Mouse (Mus musculus) T-helper 2 cell (primary cell): ENCODE measurements around the gene Gm44973.

Experiments used
- in situ Hi-C: fragments of 300-600 bp; cut with MboI, MseI; formaldehyde crosslinking; loops from one replicate; pipeline ENCODE4 v1.15.1; 2025; ENCODE audit warnings: high pct_unique_total_duplicates

Gene Gm44973

DNA sequence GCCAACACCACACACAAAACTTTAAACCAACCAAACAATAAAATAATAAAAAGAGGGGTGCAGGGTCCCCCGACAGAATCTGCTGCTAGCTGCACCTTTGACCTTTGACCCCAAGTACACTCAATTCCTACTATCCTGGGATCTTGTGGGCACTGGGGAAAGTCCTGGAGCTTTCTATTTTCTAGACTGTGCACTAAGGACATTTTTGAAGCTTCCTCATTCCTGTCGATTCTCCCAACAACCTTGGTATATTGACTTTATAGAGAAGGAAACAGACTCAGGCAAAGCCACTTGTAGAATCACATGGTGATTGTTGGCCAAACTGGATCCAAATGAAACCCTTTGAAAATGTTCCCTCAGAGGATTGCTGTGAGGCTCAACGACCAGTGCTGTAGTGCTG, 761 bp downstream of the Gm44973 start:
- in situ Hi-C loops, result loop anchor here (5.0 kb wide), 1 partner anchor 36 kb away; the partner anchor contains the start of gene Zfp580

- in situ Hi-C loops, result loop anchor here (5.0 kb wide), 1 partner anchor 35 kb away; the partner anchor contains the start of gene Zfp580
Observed at GRCm38 (mm10) chr7:5016920-5017319, 1.6 kb downstream of the Gm44973 start.

GRCm38 (mm10) chr7:5017352-5017751, 2.1 kb downstream of the Gm44973 start:
- in situ Hi-C loops, result loop anchor here (5.0 kb wide), 1 partner anchor 35 kb away; the partner anchor contains the start of gene Zfp580

DNA sequence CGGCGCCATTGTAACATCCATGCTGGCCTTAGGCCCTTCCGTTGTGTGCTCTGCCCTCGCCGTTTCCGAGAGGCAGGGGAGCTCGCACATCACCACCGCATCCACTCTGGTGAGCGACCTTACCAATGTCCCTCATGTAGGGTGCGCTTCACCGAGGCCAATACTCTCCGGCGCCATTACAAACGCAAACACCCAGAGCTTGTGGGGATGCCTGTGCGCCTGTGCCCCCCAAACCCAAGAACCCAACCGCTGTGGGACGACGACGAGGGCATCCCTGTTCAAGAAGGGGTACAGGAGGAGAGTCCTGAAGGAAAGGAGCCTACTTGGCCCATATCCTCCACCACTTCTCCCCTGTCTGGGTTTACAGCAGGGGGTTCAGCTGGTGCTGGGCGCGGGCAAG, 2.6 kb downstream of the Gm44973 start:
- in situ Hi-C loops, result loop anchor here (5.0 kb wide), 1 partner anchor 34 kb away; the partner anchor contains the start of gene Zfp580

- in situ Hi-C loops, result loop anchor here (5.0 kb wide), 1 partner anchor 33 kb away; the partner anchor contains the start of gene Zfp580
Observed at GRCm38 (mm10) chr7:5019576-5019975, 4.3 kb downstream of the Gm44973 start.

GRCm38 (mm10) chr7:5020000-5020681, 4.8 kb downstream of the Gm44973 start, which contains the start of the genes Zfp865 and Ccdc106:
Gene Zfp865, plus strand, starts transcription at chr7:5020376.
Gene Ccdc106, plus strand, starts transcription at chr7:5020553.
- in situ Hi-C loops, result loop anchor here (5.0 kb wide), 1 partner anchor 32 kb away; the partner anchor contains the start of gene Zfp580

- in situ Hi-C loops, result no loop called here
Observed at GRCm38 (mm10) chr7:5020685-5021084, 5.4 kb downstream of the Gm44973 start.

GRCm38 (mm10) chr7:5021197-5021596, 5.9 kb downstream of the Gm44973 start:
- in situ Hi-C loops, result no loop called here

GRCm38 (mm10) chr7:5029543-5029942, 14.2 kb downstream of the Gm44973 start:
- in situ Hi-C loops, result no loop called here

DNA sequence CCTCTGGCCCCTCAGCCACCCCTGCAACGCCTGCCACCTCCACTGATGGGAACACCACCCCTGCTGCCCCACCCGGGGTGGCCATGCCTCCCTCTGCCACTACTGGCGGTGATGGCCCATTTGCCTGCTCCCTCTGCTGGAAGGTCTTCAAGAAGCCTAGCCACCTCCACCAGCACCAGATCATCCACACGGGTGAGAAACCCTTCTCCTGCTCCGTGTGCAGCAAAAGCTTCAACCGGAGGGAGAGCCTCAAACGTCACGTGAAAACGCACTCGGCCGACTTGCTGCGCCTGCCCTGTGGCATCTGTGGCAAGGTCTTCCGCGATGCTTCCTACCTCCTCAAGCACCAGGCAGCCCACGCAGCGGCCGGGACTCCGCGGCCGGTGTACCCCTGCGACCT, 14.7 kb downstream of the Gm44973 start:
- in situ Hi-C loops, result no loop called here

DNA sequence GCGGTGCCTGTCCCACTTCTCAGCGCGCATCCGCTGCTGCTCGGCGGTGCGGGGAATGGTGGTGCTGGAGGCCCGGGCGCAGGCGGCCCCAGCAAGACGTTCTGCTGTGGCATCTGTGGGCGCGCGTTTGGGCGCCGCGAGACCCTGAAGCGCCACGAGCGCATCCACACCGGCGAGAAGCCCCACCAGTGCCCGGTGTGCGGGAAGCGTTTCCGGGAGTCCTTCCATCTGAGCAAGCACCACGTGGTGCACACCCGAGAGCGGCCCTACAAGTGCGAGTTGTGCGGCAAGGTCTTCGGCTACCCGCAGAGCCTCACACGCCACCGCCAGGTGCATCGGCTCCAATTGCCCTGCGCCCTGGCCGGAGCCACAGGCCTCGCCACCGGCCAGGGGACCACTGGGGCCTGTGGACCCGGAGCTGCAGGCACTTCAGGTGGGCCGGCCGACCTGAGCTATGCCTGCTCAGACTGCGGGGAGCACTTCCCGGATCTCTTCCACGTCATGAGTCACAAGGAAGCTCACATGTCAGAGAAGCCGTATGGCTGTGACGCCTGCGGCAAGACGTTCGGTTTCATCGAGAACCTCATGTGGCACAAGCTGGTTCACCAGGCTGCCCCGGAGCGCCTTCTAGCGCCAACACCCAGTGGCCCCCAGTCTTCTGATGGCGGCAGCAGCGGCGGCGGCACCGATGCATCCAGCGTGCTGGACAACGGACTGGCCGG, 15.4 kb downstream of the Gm44973 start:
- in situ Hi-C loops, result no loop called here

- in situ Hi-C loops, result no loop called here
Observed at GRCm38 (mm10) chr7:5031496-5031895, 16.2 kb downstream of the Gm44973 start.

- in situ Hi-C loops, result no loop called here
Observed at GRCm38 (mm10) chr7:5033818-5034217, 18.5 kb downstream of the Gm44973 start, which contains the start of gene 4632433K11Rik. Gene 4632433K11Rik, plus strand, starts transcription at chr7:5034118.

DNA sequence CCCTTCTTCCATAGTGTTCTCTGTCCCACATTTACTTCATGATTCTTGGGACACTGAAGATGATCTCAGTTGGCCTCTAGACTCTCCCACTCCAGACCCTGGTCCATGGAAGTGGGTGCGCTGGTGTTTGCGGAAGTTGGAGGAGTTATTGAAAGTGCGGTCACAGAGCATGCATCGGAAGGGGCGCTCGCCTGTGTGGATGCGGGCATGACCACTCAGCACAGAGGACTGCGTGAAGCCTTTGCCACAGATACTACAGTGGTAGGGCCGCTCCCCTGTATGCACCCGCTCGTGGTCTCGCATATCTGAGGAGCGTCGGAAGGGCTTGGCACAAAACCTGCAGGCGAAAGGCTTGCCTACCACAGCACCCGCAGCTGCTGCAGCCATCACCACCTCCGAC, 20.3 kb downstream of the Gm44973 start:
- in situ Hi-C loops, result no loop called here

GRCm38 (mm10) chr7:5036136-5036535, 20.8 kb downstream of the Gm44973 start:
- in situ Hi-C loops, result no loop called here

GRCm38 (mm10) chr7:5037026-5037425, 21.7 kb downstream of the Gm44973 start:
- in situ Hi-C loops, result no loop called here

DNA sequence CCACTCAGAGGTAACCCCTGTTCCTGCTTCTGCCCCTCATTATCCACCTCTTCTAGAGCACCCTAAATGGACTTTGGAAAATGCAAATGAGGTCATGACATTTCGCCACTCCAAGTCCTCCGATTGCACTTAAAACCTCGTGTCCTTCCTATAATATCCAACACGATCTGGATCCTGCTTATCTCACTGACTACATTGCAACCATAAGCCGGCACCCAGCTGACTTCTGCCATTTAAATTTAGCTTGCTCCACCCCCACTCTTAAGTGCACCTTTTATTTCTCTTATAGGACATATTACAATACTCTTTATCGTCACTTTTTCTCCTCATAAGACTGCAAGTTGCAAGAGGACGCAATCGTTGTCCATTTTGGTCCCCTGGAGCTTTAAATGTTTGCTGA, 22.2 kb downstream of the Gm44973 start:
- in situ Hi-C loops, result no loop called here

- in situ Hi-C loops, result no loop called here
Observed at GRCm38 (mm10) chr7:5038109-5038732, 22.9 kb downstream of the Gm44973 start, which contains the start of gene Zfp784. Gene Zfp784, minus strand, starts transcription at chr7:5038446.

DNA sequence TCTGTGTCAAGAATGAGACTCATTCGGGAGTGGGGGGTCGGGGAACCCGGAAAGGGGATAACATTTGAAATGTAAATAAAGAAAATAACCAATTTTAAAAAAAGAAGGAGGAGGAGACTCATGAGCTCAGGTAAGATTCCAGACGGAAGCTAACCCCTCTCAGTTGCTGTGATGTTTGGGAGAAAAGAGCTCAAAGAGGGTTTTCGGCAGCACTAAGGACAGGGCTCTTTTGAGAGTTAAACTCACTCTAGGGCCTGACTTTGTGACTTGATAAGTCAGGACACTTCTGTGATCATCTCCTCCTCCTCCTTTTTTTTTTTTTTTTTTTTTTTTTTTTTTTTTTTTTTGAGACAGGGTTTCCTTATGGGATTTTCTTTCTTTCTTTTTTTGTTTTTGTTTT, 23.6 kb downstream of the Gm44973 start:
- in situ Hi-C loops, result no loop called here

- in situ Hi-C loops, result no loop called here
Observed at GRCm38 (mm10) chr7:5044981-5045380, 29.7 kb downstream of the Gm44973 start.

DNA sequence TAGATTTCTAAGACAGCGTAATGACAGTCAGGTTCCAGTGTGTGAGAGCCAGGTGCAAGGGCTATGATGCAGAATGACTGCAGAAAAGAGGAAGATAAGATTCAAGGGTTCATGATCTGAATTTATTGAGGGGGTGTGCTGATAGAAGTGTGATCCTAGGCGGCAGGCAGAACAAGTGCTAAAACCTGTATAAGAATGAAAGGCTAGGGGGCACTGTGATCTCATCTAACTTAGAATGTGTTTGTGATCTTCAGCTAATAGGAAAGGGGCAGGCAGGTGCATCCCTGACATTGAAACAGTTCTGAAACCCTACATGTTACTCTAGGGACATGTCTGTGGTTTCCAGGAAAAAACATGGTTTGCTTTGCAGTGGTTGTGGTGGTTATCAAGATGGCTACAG, 30.8 kb downstream of the Gm44973 start:
- in situ Hi-C loops, result no loop called here

DNA sequence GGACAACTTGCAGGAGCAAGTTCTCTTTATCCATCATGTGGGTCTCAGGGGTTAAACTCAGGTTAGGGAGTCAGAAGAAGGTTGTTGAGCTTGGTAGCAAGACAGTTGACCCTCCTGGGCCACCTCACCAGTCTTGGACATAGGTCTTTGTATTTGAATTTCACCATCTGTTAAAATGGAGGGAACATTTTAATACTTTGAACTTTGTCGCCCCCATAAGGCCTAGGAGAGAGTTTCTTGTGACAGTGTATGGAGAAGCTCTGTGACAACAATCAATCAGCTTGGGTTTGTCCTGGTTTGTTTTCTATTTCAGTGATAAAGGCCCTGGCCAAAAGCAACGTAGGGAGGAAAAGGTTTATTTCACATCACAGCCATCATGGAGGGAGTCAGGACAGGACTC, 32.0 kb downstream of the Gm44973 start:
- in situ Hi-C loops, result no loop called here
